Mouse (Mus musculus): Measurements from ENCODE around the gene Vmn2r2.

Vmn2r2 gene

GRCm38 (mm10) chr3:64141878-64142508, at the start of gene Vmn2r2:
Vmn2r2 (minus strand) TSS chr3:64141928.
- no peak for DNase-seq (ENCODE audit: low spot score in 2 of 2)

GRCm38 (mm10) chr3:64113352-64114046, 28.2 kb downstream of the Vmn2r2 start:
- DNase-seq (ENCODE audit: low spot score in 2 of 2), result no peak

- DNase-seq (ENCODE audit: low spot score in 2 of 2), result no peak
Measured at GRCm38 (mm10) chr3:64112707-64113106, 29.0 kb downstream of the Vmn2r2 start.

GRCm38 (mm10) chr3:64081247-64081646, 60.5 kb downstream of the Vmn2r2 start, which contains the start of gene Vmn2r1:
Vmn2r1 (plus strand) TSS chr3:64081547.
- DNase-seq (ENCODE audit: low spot score in 2 of 2), result no peak
